Mouse (Mus musculus) MEL (cell line): ENCODE results near the gene Itgb3bp. TPM values are rescaled to one million over a fixed set of nuclear protein-coding genes. Genes with fewer than 3 reads are reported as not detected.

Experiments
- DNase-seq: peaks from one replicate; pipeline ENCODE4 v3.0.0; 2011; ENCODE audit warnings: low read depth, low spot score
- H3K27ac ChIP-seq: 2 replicates; pipeline ENCODE4 v1.5.1; 2012; ENCODE audit warnings: low read depth, mild to moderate bottlenecking, control low read depth, low read length, moderate library complexity; ENCODE audit not compliant: control insufficient read depth
- H3K27me3 ChIP-seq, 2 experiments: fragments of 150-350 bp in 1 of 2; sonication (generic) in 1 of 2; 2 replicates each; pipeline ENCODE4 v1.6.1; 2012; ENCODE audit warnings: low read length in 2 of 2, mild to moderate bottlenecking in 2 of 2, improper control_type of control experiment in 1 of 2, moderate library complexity in 1 of 2; ENCODE audit not compliant: insufficient read depth in 2 of 2, control insufficient read depth in 1 of 2
- H3K36me3 ChIP-seq, 2 experiments: 2 replicates each; pipeline ENCODE4 v1.6.1; 2012 to 2014; ENCODE audit warnings: low read length in 2 of 2, improper control_type of control experiment in 1 of 2, inconsistent platforms in 1 of 2, mild to moderate bottlenecking in 1 of 2; ENCODE audit not compliant: insufficient read depth in 2 of 2, control insufficient read depth in 1 of 2
- H3K4me1 ChIP-seq, 2 experiments: fragments of 150-350 bp in 1 of 2; sonication (generic) in 1 of 2; 2 replicates each; pipeline ENCODE4 v1.6.1; 2012; ENCODE audit warnings: low read length in 2 of 2, improper control_type of control experiment in 1 of 2, mild to moderate bottlenecking in 1 of 2; ENCODE audit not compliant: insufficient read depth in 2 of 2, control insufficient read depth in 1 of 2
- H3K4me3 ChIP-seq, 2 experiments: fragments of 150-350 bp in 1 of 2; sonication (generic) in 1 of 2; 2 replicates each; pipeline ENCODE4 v1.5.1; 2012; ENCODE audit warnings: low read depth in 2 of 2, low read length in 2 of 2, mild to moderate bottlenecking in 2 of 2, moderate library complexity in 2 of 2, control low read depth in 1 of 2, improper control_type of control experiment in 1 of 2; ENCODE audit not compliant: control insufficient read depth in 1 of 2, insufficient read depth in 1 of 2
- H3K79me2 ChIP-seq: 2 replicates; pipeline ENCODE4 v1.6.1; 2012; ENCODE audit warnings: mild to moderate bottlenecking, low read length, moderate library complexity; ENCODE audit not compliant: control insufficient read depth, poor library complexity, insufficient read depth
- H3K9ac ChIP-seq: 2 replicates; pipeline ENCODE4 v1.6.1; 2012; ENCODE audit warnings: low read depth, mild to moderate bottlenecking, control low read depth, low read length, moderate library complexity; ENCODE audit not compliant: control insufficient read depth, poor library complexity, severe bottlenecking
- H3K9me3 ChIP-seq: fragments of 150-350 bp; sonication (generic); replicated peaks from 2 replicates; pipeline ENCODE4 v1.6.1; 2012; ENCODE audit warnings: mild to moderate bottlenecking, low read length, improper control_type of control experiment, moderate library complexity; ENCODE audit not compliant: insufficient read depth
- CTCF ChIP-seq, 3 experiments: IDR thresholded peaks in 2 of 3; conservative IDR thresholded peaks in 1 of 3; 2 replicates each; pipeline ENCODE4 v1.5.1; 2011 to 2012; ENCODE audit warnings: low read length in 3 of 3, low read depth in 2 of 3, mild to moderate bottlenecking in 2 of 3, improper control_type of control experiment in 1 of 3, inconsistent platforms in 1 of 3, mixed read lengths in 1 of 3, moderate library complexity in 1 of 3; ENCODE audit not compliant: control insufficient read depth in 1 of 3, insufficient read depth in 1 of 3, poor library complexity in 1 of 3, severe bottlenecking in 1 of 3
- E2F4 ChIP-seq: IDR thresholded peaks from 2 replicates; pipeline ENCODE4 v1.6.1; 2011; ENCODE audit warnings: low read depth, low read length, improper control_type of control experiment, borderline replicate concordance
- EP300 ChIP-seq, 2 experiments: IDR thresholded peaks; 2 replicates each; pipeline ENCODE4 v1.6.1; 2011; ENCODE audit warnings: improper control_type of control experiment in 2 of 2, low read length in 2 of 2, low read depth in 1 of 2, mild to moderate bottlenecking in 1 of 2
- GABPA ChIP-seq: IDR thresholded peaks from 2 replicates; pipeline ENCODE4 v1.6.1; 2012; ENCODE audit warnings: low read depth, mild to moderate bottlenecking, inconsistent platforms, low read length, improper control_type of control experiment, moderate library complexity
- GATA1 ChIP-seq: IDR thresholded peaks from 2 replicates; pipeline ENCODE4 v1.6.1; 2011; ENCODE audit warnings: low read depth, low read length, improper control_type of control experiment
- KAT2A ChIP-seq: conservative IDR thresholded peaks from 2 replicates; pipeline ENCODE4 v1.6.1; 2012; ENCODE audit warnings: low read depth, low read length, improper control_type of control experiment, inconsistent platforms
- MAFK ChIP-seq: IDR thresholded peaks from 2 replicates; pipeline ENCODE4 v1.6.1; 2011; ENCODE audit warnings: low read depth, mild to moderate bottlenecking, low read length, improper control_type of control experiment, borderline replicate concordance
- MAX ChIP-seq: IDR thresholded peaks from 2 replicates; pipeline ENCODE4 v1.6.1; 2011; ENCODE audit warnings: low read length, improper control_type of control experiment
- MAZ ChIP-seq: IDR thresholded peaks from 2 replicates; pipeline ENCODE4 v1.6.1; 2012; ENCODE audit warnings: low read depth, mild to moderate bottlenecking, inconsistent platforms, low read length, improper control_type of control experiment
- MEF2A ChIP-seq: IDR thresholded peaks from 2 replicates; pipeline ENCODE4 v1.6.1; 2014; ENCODE audit warnings: low read depth, mild to moderate bottlenecking, inconsistent platforms, low read length, improper control_type of control experiment; ENCODE audit not compliant: poor library complexity, insufficient replicate concordance, severe bottlenecking; ENCODE audit errors: extremely low read depth
- MYB ChIP-seq: IDR thresholded peaks from 2 replicates; pipeline ENCODE4 v1.6.1; 2011; ENCODE audit warnings: mild to moderate bottlenecking, low read depth, low read length, improper control_type of control experiment
- POLR2AphosphoS5 ChIP-seq: IDR thresholded peaks from 2 replicates; pipeline ENCODE4 v1.6.1; 2012; ENCODE audit warnings: low read depth, borderline replicate concordance, mild to moderate bottlenecking, inconsistent platforms, low read length, moderate library complexity, mixed read lengths
- RAD21 ChIP-seq: IDR thresholded peaks from 2 replicates; pipeline ENCODE4 v1.6.1; 2011; ENCODE audit warnings: mild to moderate bottlenecking, low read depth, low read length, improper control_type of control experiment
- SIN3A ChIP-seq: IDR thresholded peaks from 2 replicates; pipeline ENCODE4 v1.6.1; 2012; ENCODE audit warnings: low read length, improper control_type of control experiment, inconsistent platforms
- SMC3 ChIP-seq: IDR thresholded peaks from 2 replicates; pipeline ENCODE4 v1.6.1; 2011; ENCODE audit warnings: low read depth, low read length, improper control_type of control experiment
- TCF12 ChIP-seq: IDR thresholded peaks from 2 replicates; pipeline ENCODE4 v1.6.1; 2014; ENCODE audit warnings: low read depth, mild to moderate bottlenecking, inconsistent platforms, low read length, improper control_type of control experiment, moderate library complexity
- USF1 ChIP-seq: IDR thresholded peaks from 2 replicates; pipeline ENCODE4 v1.6.1; 2014; ENCODE audit warnings: low read depth, mild to moderate bottlenecking, inconsistent platforms, low read length, improper control_type of control experiment, moderate library complexity
- ZC3H11A ChIP-seq: IDR thresholded peaks from 2 replicates; pipeline ENCODE4 v1.6.1; 2012; ENCODE audit warnings: low read depth, mild to moderate bottlenecking, inconsistent platforms, low read length, improper control_type of control experiment
- ZMIZ1 ChIP-seq: IDR thresholded peaks from 2 replicates; pipeline ENCODE4 v1.6.1; 2012; ENCODE audit warnings: low read depth, mild to moderate bottlenecking, inconsistent platforms, low read length, improper control_type of control experiment, moderate library complexity
- polyA plus RNA-seq, 2 experiments: library from polyadenylated mRNA; stranded (reverse) in 1 of 2; unstranded in 1 of 2; fragments of >175 nt in 1 of 2; fragments of >200 nt in 1 of 2; gene quantifications; 2 replicates each; pipeline versions ENCODE4 v1.2.1 to v1.2.4; 2012; ENCODE audit warnings: low replicate concordance in 2 of 2, low read depth in 1 of 2; ENCODE audit not compliant: insufficient read length in 2 of 2, insufficient read depth in 1 of 2, missing spikeins in 1 of 2
- total RNA-seq: library from RNA; depleted of rRNA; stranded (reverse); fragments of 300-350 nt; gene quantifications from 2 replicates; pipeline ENCODE4 v1.2.3, GENCODE M21; 2012

Itgb3bp gene
- total and polyA plus RNA-seq, 3 experiments, result 5.5 to 6.5 TPM; not detected in 1

DNA sequence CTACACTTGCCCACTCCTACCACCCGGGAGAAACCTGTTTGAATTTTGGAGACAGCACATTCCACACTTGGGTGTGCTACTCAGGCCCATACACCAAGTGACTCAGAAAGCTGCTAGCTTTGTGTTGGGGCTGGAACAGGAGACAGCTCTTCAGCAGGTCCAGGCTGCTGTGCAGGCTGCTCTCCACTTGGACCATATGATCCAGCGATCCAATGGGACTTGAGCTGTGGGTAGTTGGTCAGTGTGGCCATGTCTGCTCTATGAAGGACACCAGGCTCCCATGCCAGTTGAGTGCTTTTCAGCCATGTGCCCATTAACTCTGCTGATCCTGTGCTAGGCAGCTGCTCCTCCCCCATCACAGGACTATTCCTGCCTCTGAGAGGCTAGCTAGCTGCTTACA is 24.3 kb upstream of the Itgb3bp start:
- H3K4me1 ChIP-seq, result 0 out of 4 replicates have a peak, but pooled peaks cover 0 to 2% of the 10 kb centered on the region in 2 experiments
- TF ChIP-seq CTCF (IDR thresholded peaks at IDR 0.05 in 2 of 3, conservative IDR thresholded peaks at IDR 0.05 in 1 of 3; ENCODE audit: control insufficient read depth in 1 of 3, insufficient read depth in 1 of 3, low read depth in 2 of 3, low read length in 3 of 3, poor library complexity in 1 of 3, severe bottlenecking in 1 of 3) (no peak), GATA1 (no peak), MEF2A (no peak), KAT2A (no peak), GABPA (no peak), RAD21 (no peak)
- no peaks in the 10 kb centered on the region; the same call in 1 of the 2 replicates for H3K79me2 ChIP-seq
- no peak overlapping the region for H3K4me3 ChIP-seq
- no peaks in the 10 kb centered on the region; a peak in 2 of 4 replicates for H3K36me3 ChIP-seq
- no peaks in the 10 kb centered on the region for H3K27me3 ChIP-seq
- H3K27ac ChIP-seq, result no peak overlapping the region
- DNase-seq, result no peak
- no peaks in the 10 kb centered on the region for H3K9me3 ChIP-seq
- no peak overlapping the region for H3K9ac ChIP-seq

DNA sequence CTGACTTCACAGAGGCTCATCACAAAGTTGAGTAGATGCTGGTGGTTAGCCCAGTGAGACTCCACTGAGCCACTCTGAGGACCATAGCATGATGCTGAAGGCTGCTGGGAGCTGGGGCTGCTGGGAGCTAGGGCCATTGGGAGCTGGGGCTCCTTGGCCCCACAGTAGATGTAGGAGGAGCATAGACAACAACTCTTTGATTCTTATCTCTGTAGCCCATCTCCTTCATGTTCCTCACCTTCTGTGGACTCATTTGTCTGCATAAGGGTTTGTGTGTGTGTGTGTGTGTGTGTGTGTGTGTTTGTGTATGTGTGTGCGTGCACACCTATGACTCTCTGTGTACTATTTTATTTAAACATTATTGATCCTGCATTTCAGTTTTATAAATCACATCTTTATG is 18.3 kb upstream of the Itgb3bp start:
- Histone ChIP-seq H3K36me3 (no peaks in the 10 kb centered on the region; a peak in 1 of 4 replicates), H3K9me3 (no peaks in the 10 kb centered on the region), H3K79me2 (no peaks in the 10 kb centered on the region; the same call in 1 of the 2 replicates), H3K4me3 (no peak overlapping the region), H3K27ac (no peak overlapping the region), H3K9ac (no peak overlapping the region), H3K27me3 (no peaks in the 10 kb centered on the region), H3K4me1 (no peaks in the 10 kb centered on the region)
- DNase-seq, result no peak
- TF ChIP-seq USF1, result no peak
- TF ChIP-seq E2F4, result no peak

DNA sequence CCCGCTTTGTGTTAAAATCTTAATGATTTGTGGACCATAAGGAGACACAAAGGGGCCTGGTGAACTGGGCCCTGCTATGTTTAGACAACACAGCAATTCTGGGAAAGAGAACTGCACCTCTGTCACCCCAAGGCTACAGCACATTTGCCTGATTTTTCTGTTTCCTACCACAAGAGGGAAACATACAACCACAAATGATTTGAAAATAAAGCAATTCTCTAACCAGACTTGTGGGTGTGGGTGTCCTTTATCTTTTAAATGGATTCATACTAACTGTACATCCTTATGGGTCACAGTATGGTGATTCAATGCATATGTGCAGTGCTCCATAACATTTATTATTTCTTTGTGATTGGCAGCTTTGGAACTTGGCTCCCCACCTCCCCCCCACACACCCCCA is 17.6 kb upstream of the Itgb3bp start:
- Histone ChIP-seq H3K9ac (no peak overlapping the region), H3K27me3 (no peaks in the 10 kb centered on the region), H3K36me3 (no peaks in the 10 kb centered on the region; a peak in 1 of 4 replicates), H3K79me2 (no peaks in the 10 kb centered on the region; the same call in 1 of the 2 replicates), H3K4me1 (no peaks in the 10 kb centered on the region), H3K4me3 (no peak overlapping the region), H3K27ac (no peak overlapping the region), H3K9me3 (no peaks in the 10 kb centered on the region)
- no peak for TF ChIP-seq EP300 (IDR thresholded peaks at IDR 0.05; ENCODE audit: low read depth in 1 of 2, low read length in 2 of 2)
- no peak for TF ChIP-seq MAFK
- no peak for TF ChIP-seq POLR2AphosphoS5
- no peak for TF ChIP-seq MAZ
- no peak for TF ChIP-seq MEF2A
- TF ChIP-seq MYB, result no peak
- TF ChIP-seq TCF12, result no peak
- peak; percentile 62 for TF ChIP-seq SMC3
- peak; percentile 73 for TF ChIP-seq RAD21
- TF ChIP-seq GATA1, result 0 out of 2 replicates have a peak, but pooled peaks have one; percentile 4
- no peak for TF ChIP-seq ZMIZ1
- TF ChIP-seq CTCF (IDR thresholded peaks at IDR 0.05 in 2 of 3, conservative IDR thresholded peaks at IDR 0.05 in 1 of 3; ENCODE audit: control insufficient read depth in 1 of 3, insufficient read depth in 1 of 3, low read depth in 2 of 3, low read length in 3 of 3, poor library complexity in 1 of 3, severe bottlenecking in 1 of 3), result peak in 2 of 3 experiments; percentile 17 to 60; a peak in 3 of 6 replicates
- no peak for TF ChIP-seq MAX
- TF ChIP-seq SIN3A, result no peak
- TF ChIP-seq ZC3H11A, result 0 out of 2 replicates have a peak, but pooled peaks have one; percentile 37
- DNase-seq, result peak; percentile 54
